Mouse (Mus musculus) stomach, embryonic 14.5 days (tissue): ENCODE data around the gene Gemin5. TPM values are rescaled to one million over a fixed set of nuclear protein-coding genes. Genes with fewer than 3 reads are reported as not detected.
"Not testable (repeated sequence)": the region's sequence is repeated elsewhere in the genome, so short reads cannot be mapped to it uniquely, and the experiment has no call there.

Experiments used
- ATAC-seq: fragments of 200-750 bp; cut with Nextera tagmentation; 2 replicates; pipeline ENCODE4 v1.8.0; 2017; ENCODE audit warnings: low read depth, moderate TSS enrichment; ENCODE audit not compliant: insufficient number of reproducible peaks, insufficient read depth, low FRiP score
- H3K27ac ChIP-seq: fragments of 300-500 bp; sonication (generic); 2 replicates; pipeline ENCODE4 v1.5.1; 2014; ENCODE audit warnings: mild to moderate bottlenecking, low read length, moderate library complexity, mixed read lengths
- H3K27me3 ChIP-seq: fragments of 300-500 bp; sonication (generic); 2 replicates; pipeline ENCODE4 v1.6.1; 2014; ENCODE audit warnings: low read length, control low read depth, mixed read lengths; ENCODE audit not compliant: control insufficient read depth, insufficient read depth
- H3K36me3 ChIP-seq: fragments of 300-500 bp; sonication (generic); 2 replicates; pipeline ENCODE4 v1.6.1; 2014; ENCODE audit warnings: mild to moderate bottlenecking, control low read depth, low read length, moderate library complexity, mixed read lengths; ENCODE audit not compliant: control insufficient read depth, insufficient read depth
- H3K4me1 ChIP-seq: fragments of 300-500 bp; sonication (generic); 2 replicates; pipeline ENCODE4 v1.6.1; 2014; ENCODE audit warnings: low read length, control low read depth, mixed read lengths; ENCODE audit not compliant: control insufficient read depth, insufficient read depth
- H3K4me2 ChIP-seq: fragments of 300-500 bp; sonication (generic); replicated peaks from 2 replicates; pipeline ENCODE4 v1.6.1; 2014; ENCODE audit warnings: low read depth, low read length, control low read depth
- H3K4me3 ChIP-seq: fragments of 300-500 bp; sonication (generic); 2 replicates; pipeline ENCODE4 v1.5.1; 2014; ENCODE audit warnings: low read depth, low read length, control low read depth
- H3K9ac ChIP-seq: fragments of 300-500 bp; sonication (generic); replicated peaks from 2 replicates; pipeline ENCODE4 v1.6.1; 2014; ENCODE audit warnings: low read depth, mild to moderate bottlenecking, control low read depth, low read length, moderate library complexity, mixed read lengths
- H3K9me3 ChIP-seq: fragments of 300-500 bp; sonication (generic); 2 replicates; pipeline ENCODE4 v1.6.1; 2016; ENCODE audit warnings: low read depth, low read length, control low read depth; ENCODE audit not compliant: control insufficient read depth
- WGBS: fragments of 180-500 bp; shearing (Covaris S2); extraction: QIAGEN DNeasy Blood & Tissue Kit; methylation state at CpG from one replicate; pipeline ENCODE4 v1.1.7; 2014; 5-methylcytosine and 5-hydroxymethylcytosine counted together
- polyA plus RNA-seq: library from polyadenylated mRNA; unstranded; fragments of >200 nt; fragmentation: Nextera tagmentation; extraction: Ambion mirVana; gene quantifications from 2 replicates; pipeline ENCODE4 v1.2.1, GENCODE M21; 2014

The Gemin5 gene
- polyA plus RNA-seq: 21.4 and 24.4 TPM in 2 replicates

DNA sequence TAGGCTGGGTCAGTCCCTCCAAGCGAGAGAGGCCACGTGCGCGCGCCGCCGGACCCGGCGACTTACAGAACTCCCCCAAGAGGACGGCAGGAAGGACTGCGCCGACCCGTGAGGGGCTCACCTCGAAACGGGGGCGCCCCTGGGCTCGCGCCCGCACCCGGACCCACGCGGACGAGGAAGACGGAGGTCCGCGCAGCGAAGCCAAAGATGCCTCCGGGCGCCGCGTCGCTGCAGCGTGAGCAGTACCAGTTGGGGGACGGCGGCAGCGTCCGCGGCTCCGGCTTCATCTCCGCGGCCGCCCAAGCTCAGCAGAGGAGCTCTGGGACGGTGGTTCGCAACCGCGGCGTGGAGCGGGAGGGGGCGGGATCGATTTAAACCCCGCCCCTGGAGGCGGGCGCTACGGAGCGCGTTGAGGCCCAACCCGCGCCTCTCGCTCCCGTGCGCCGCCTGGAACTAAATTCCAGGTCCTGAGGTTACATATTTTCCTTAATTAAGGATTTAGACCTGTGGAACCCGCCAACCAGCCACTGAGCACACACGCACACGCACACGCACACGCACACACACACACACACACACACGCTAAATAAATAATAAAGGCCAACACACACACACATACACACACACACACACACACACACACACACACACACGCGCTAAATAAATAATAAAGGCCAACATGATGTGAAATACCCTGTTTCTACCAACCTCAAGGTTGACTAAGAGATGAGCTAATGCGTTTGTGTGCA lies at the start of gene Gemin5:
Gene Gemin5, minus strand, starts transcription at position 373 of the 749 bp plus-strand sequence.
- WGBS: 1% methylated on average over 69 of the region's 71 CpGs
- H3K4me3 ChIP-seq: peak within 1 kb of the TSS; percentile 85
- peak within 1 kb of the TSS; percentile 39; the same call in 1 of the 2 replicates for H3K27ac ChIP-seq
- no peaks in the 10 kb centered on the region for H3K27me3 ChIP-seq
- ATAC-seq: peak; percentile 84
- H3K9me3 ChIP-seq: no peaks in the 10 kb centered on the region
- H3K9ac ChIP-seq: peak within 1 kb of the TSS; percentile 80
- peaks cover 18% of the 10 kb centered on the region; the same call in 1 of the 2 replicates for H3K36me3 ChIP-seq
- H3K4me2 ChIP-seq: peak within 1 kb of the TSS; percentile 74
- H3K4me1 ChIP-seq: peaks cover 16% of the 10 kb centered on the region; the same call in 1 of the 2 replicates

DNA sequence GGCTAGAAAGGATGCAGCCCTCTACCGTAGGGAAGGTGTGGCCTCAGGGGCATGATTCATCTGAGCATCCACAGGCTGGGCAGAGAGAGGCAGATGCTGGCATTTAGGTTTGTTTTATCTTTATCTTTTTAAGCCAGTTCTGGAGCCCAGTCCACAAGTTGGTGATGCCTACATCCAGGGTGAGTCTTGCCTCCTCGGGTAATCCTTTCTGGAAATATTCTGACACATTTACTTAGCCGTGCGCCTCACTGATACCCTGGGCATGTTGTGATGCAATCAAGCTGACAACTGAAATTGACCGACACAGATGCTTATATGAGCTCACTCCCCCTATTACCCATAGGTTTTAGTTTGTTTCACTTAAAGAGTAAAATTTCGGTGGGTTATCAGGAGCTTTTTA lies 48.5 kb upstream of the Gemin5 start:
- no peaks in the 10 kb centered on the region for H3K9me3 ChIP-seq
- H3K27me3 ChIP-seq: no peaks in the 10 kb centered on the region
- H3K9ac ChIP-seq: no peak overlapping the region
- ATAC-seq: no peak
- no peaks in the 10 kb centered on the region for H3K36me3 ChIP-seq
- peaks cover 3% of the 10 kb centered on the region; the same call in 1 of the 2 replicates for H3K4me1 ChIP-seq
- no peak overlapping the region for H3K27ac ChIP-seq
- no peak overlapping the region for H3K4me2 ChIP-seq
- no peak overlapping the region for H3K4me3 ChIP-seq
- WGBS: 61% methylated on average over 6 of the region's 6 CpGs

DNA sequence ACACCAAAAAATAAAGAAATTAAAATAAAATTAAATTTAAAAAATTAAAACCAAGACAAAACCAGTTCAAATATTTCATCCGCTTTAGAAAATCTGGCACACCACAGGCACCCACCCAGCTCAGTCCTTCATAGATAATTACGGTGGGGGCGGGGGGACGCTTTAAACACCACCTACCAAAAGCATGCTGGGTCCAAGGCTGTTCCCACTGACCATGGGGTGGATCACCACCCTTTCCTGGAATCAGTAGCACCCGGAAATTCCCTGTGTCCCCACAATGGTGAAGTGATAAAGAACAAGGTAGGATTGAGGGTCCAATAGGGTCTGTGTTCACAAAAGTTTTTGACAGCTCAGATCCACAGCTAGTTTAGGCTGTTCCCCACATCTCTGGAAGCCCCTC lies 47.5 kb upstream of the Gemin5 start:
- no peaks in the 10 kb centered on the region for H3K36me3 ChIP-seq
- peaks cover 9% of the 10 kb centered on the region for H3K4me1 ChIP-seq
- H3K4me3 ChIP-seq: no peak overlapping the region
- H3K27me3 ChIP-seq: no peaks in the 10 kb centered on the region
- H3K27ac ChIP-seq: no peak overlapping the region
- no peak overlapping the region for H3K9ac ChIP-seq
- WGBS: 73% methylated on average over 5 of the region's 5 CpGs
- no peaks in the 10 kb centered on the region for H3K9me3 ChIP-seq
- no peak overlapping the region for H3K4me2 ChIP-seq
- no peak for ATAC-seq

DNA sequence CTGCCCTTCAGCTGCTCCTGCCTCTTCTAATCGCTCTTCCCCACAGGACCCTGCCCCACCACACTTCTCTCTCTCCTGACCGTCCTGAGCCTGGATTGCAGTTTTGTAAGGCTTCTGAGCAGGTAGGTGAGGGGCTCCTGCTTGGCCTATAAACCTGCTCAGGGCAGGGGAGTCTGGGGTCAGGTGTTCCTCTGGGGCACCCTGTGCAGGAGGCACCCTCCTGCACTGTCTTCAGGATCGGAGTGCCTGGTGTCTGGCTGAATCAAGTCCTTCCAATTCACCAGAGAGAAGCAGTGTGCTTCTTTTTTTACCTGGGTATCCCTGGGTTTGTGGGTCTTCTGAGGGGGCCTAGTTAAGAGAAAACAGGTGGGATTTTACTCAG lies 46.7 kb upstream of the Gemin5 start:
- WGBS: 11% methylated on average over 2 of the region's 3 CpGs
- H3K9ac ChIP-seq: not testable (repeated sequence)

DNA sequence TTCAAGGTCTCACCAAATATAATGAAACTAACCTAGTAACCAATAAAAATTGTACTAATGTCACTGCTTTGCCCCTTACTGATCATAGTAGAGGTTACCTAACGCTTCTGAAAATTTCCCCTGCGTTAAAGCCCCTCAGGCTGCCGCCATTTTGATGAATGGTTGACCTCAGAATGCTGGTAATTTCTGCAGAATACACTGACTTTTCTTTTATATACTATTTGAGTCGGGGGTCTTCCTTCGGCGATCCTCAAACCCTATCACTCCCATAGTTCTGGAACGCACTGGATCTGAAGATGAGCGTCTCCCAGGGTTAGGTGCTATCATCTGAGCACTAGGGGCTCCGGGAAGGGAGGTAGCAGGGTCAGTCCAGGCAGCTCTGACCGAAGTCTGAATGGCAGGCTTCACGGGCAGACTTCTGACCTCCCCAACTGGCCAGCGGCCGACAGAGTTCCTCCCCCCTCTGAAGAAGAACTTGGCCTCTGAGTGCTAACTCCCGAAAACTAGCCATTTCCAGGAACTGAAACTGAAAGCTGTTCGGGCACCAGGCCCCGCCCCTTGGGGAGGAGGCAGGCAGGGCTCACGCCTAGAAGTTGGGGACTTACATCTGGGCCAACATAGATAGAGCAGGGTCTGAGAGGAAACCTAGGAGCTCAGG lies 46.2 kb upstream of the Gemin5 start:
- Histone ChIP-seq H3K27ac (no peak overlapping the region), H3K4me1 (peaks cover 9% of the 10 kb centered on the region), H3K9me3 (no peaks in the 10 kb centered on the region), H3K4me2 (peak overlapping the region; percentile 64), H3K4me3 (peak overlapping the region; percentile 44), H3K9ac (peak overlapping the region; percentile 43; the same call in 1 of the 2 replicates), H3K27me3 (no peaks in the 10 kb centered on the region), H3K36me3 (no peaks in the 10 kb centered on the region)
- ATAC-seq: peak; percentile 87
- 24% methylated on average over 17 of the region's 17 CpGs for WGBS

More for the DNA sequence above, 46.7 kb upstream of the Gemin5 start:
- peak overlapping the region; percentile 44; the same call in 1 of the 2 replicates for H3K4me3 ChIP-seq
- H3K36me3 ChIP-seq, H3K27me3 ChIP-seq, H3K9me3 ChIP-seq, H3K27ac ChIP-seq, H3K4me1 ChIP-seq: not testable (repeated sequence)
- peak; percentile 64; the same call in 1 of the 2 replicates for ATAC-seq
- H3K4me2 ChIP-seq: peak overlapping the region; percentile 64

DNA sequence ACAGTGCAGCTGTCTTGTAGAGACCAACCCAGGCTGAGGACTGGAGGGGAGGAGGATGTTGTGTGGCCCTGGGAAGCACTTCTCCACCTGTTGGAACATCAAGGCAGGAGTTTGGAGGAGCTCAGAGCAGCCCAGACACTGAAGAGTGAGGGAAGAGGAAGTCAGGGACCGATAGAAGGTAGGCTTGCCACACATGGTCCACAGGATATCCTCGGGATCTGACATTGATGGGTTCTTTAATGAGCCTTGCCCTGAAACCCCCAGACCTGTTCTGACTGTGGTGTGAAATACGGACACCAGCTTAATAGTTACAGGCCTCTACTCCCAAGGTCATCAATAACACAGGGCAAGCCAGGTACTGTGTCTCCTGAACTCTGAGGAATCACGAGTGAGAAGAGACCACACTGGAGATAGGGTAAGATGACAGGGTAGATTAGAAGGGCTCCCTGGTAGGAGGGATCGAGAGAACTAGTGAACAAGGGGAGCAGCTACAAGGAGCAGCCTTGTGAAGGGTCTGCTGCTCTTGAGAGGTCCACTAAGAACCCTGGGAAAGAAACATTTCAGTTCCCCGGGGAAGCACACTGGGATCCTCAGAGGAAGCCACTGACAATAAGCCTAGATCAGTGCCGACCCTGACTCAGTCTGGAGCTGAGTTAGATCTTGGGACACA lies 45.5 kb upstream of the Gemin5 start:
- no peaks in the 10 kb centered on the region for H3K27me3 ChIP-seq
- no peak overlapping the region for H3K27ac ChIP-seq
- H3K4me3 ChIP-seq: no peak overlapping the region
- no peak overlapping the region for H3K4me2 ChIP-seq
- H3K4me1 ChIP-seq: peaks cover 9% of the 10 kb centered on the region
- no peaks in the 10 kb centered on the region for H3K36me3 ChIP-seq
- ATAC-seq: no peak
- H3K9ac ChIP-seq: no peak overlapping the region
- H3K9me3 ChIP-seq: no peaks in the 10 kb centered on the region
- WGBS: 77% methylated on average over 7 of the region's 7 CpGs

DNA sequence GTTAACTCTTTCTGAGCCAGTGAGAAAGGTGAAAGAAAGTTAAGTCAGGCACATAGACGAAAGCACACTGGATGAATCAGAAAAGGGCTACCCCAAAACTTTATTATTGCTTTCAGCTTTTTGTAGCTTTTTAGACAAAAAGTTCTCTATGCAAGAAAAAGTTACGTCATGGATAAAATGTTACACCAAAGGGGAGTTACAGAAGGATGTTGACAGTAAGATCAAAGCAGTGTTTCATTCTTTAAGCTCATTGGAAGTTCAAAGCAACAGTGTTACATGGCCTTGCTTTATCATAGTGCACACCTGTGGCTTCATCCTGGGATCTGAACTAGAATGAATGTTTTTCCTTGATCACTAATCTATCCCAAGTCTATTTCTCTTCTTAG lies 43.3 kb upstream of the Gemin5 start:
- Histone ChIP-seq H3K9me3 (no peaks in the 10 kb centered on the region), H3K4me3 (no peak overlapping the region), H3K27ac (no peak overlapping the region), H3K4me1 (peaks cover 9% of the 10 kb centered on the region), H3K9ac (no peak overlapping the region), H3K36me3 (no peaks in the 10 kb centered on the region), H3K27me3 (no peaks in the 10 kb centered on the region), H3K4me2 (no peak overlapping the region)
- 22% methylated on average over 2 of the region's 2 CpGs for WGBS
- no peak for ATAC-seq

DNA sequence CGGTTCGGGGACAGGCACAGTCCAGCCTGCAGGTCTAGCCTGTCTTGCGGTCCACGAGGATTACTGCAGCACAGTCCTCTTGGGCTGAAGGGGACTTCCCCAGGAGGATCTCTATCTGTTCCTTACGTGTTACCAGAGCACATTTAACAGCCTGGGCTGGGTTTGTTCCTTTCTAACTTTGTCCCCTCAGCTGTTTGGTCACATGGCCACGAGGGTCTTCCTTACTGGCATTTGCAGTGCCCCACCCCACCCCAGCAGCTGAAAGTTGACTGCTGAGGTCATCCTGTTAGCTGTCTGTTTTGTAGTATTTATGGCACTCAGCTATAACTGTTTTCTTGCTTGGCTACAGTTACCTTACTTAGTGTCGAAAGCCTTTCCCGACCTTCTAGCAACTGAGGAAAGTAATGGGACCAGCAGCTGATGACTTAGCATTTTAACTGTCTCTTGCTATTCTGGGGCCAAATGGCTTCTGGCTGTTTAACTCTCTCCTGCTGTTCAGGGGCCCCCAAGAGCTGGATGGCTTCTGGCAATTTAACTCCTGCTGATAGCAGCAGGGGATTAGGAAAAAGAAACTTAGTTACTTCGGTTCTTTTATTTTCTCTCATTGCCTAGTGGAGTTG lies 42.8 kb upstream of the Gemin5 start:
- Histone ChIP-seq H3K4me1 (peaks cover 9% of the 10 kb centered on the region), H3K27ac (no peak overlapping the region), H3K36me3 (no peaks in the 10 kb centered on the region), H3K9me3 (no peaks in the 10 kb centered on the region), H3K27me3 (no peaks in the 10 kb centered on the region), H3K4me2 (no peak overlapping the region), H3K9ac (no peak overlapping the region), H3K4me3 (no peak overlapping the region)
- WGBS: 28% methylated on average over 9 of the region's 9 CpGs
- ATAC-seq: no peak
